Mouse (Mus musculus): Measurements from ENCODE around the gene Vmn1r209.
"Not testable (repeated sequence)": the region's sequence is repeated elsewhere in the genome, so short reads cannot be mapped to it uniquely, and the experiment has no call there.

Gene Vmn1r209

DNA sequence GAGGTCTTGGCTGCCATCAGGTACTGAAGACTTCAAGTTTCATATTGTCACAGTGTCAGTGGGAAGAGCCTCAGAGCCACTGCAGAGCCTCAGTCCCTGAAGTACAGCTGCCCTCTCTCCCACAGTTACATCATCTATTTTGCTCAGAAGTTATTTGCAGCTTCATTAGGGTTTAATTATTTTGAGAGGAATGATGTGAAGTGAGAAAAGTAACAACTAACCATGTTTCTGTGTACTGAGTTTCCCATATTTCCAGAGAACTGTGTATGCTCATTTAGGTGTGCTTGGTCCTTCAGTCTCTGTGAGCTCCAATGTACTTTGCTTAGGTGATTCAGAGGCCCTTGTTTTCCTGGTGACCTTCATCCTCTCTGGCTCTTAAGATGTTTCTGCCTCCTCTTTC, at the start of gene Vmn1r209:
Gene Vmn1r209, minus strand, starts transcription at position 101 of the 400 bp plus-strand sequence.
- not testable (repeated sequence) for DNase-seq

DNA sequence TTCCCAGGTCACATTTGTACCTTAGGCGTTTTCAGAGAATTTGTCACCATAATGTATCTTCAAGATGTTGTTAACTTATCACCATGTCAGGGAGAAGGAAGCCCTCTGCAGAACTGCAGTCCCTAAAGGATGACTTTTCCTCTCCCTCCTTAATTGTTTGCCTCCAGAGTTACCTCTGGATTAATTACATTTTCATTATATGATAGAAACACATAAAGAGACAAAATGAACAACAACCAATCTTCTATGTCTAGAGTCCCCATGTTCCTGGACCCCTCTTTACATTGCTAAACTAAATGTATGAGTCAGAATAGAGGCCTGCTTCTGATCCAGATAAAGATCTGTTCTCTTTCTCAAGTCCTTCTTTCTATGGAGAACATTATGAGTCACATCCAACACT, 48.0 kb upstream of the Vmn1r209 start, which contains the start of gene Vmn1r211:
Gene Vmn1r211, minus strand, starts transcription at position 101 of the 400 bp plus-strand sequence.
- no peak for DNase-seq

- no peak for DNase-seq
Measured at GRCm38 (mm10) chr13:22854760-22855159, 45.3 kb upstream of the Vmn1r209 start.

- DNase-seq: no peak
Measured at GRCm38 (mm10) chr13:22846798-22847197, 37.3 kb upstream of the Vmn1r209 start.

- DNase-seq: not testable (repeated sequence)
Measured at GRCm38 (mm10) chr13:22844304-22844703, 34.8 kb upstream of the Vmn1r209 start.

- no peak for DNase-seq
Measured at GRCm38 (mm10) chr13:22831248-22831647, 21.8 kb upstream of the Vmn1r209 start, which contains the start of gene Vmn1r210. TSS of gene Vmn1r210 (minus strand) at chr13:22831348.

DNA sequence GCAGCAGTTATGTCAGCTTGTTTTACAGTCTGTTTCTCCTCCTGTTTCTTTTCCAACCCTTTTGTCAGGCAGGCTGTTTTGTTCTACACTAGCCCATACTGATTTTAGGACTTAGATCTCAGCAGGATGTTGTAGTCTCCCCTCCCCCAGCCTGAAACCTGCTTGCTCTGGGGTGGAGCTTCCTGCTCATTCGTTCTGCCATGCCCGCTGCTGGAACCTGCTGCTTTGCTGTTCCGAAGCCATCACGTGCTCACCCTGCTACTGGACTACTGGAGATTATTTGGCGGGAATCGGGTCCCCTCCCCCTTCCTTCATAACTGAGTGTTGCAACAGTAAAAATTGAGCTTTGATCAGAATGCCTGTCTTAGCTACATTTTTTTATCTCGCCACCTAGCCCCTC, 19.9 kb upstream of the Vmn1r209 start:
- not testable (repeated sequence) for DNase-seq

DNA sequence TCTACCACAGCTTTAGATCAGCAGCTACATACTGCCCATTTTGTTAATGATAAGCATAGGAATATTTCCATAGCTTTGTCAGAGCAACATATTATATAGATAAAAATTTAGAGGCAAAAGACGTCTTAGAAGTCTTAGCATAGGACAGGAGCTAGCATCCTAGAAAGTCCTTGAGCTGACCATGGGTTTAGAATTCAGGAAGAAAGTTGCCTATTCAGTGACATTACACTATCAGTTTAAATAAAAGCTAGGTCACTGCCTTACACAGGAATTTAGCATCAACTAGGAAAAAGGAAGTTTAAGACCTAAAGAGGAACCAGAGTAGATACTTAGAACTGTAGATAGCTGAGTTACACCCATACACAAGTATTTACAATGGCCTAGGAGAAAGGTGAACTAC, 12.1 kb upstream of the Vmn1r209 start:
- not testable (repeated sequence) for DNase-seq

DNA sequence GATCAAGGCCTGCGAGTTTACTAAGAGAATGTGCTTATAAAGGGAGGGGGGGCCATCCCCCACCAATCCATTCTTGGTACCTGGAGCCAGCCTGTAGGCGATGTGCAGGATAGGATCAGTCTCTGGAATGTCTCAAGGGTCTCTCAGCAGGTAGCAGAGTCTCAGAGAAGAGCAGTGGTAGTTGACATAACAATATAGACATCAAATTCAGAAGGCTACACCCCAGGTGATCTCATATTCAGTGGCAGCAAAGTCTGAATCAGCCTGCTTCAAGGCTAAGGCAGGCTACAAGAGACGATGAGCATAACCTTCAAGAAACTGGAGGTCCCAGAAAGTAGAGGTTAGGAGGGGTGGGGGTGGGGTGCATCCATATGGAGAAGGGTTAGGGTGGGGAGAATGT, 21.4 kb downstream of the Vmn1r209 start:
- DNase-seq: not testable (repeated sequence)

GRCm38 (mm10) chr13:22784159-22784558, 25.3 kb downstream of the Vmn1r209 start:
- not testable (repeated sequence) for DNase-seq

GRCm38 (mm10) chr13:22777300-22777699, 32.2 kb downstream of the Vmn1r209 start, which contains the start of gene Vmn1r208:
TSS of gene Vmn1r208 (minus strand) at chr13:22777400.
- not testable (repeated sequence) for DNase-seq

DNA sequence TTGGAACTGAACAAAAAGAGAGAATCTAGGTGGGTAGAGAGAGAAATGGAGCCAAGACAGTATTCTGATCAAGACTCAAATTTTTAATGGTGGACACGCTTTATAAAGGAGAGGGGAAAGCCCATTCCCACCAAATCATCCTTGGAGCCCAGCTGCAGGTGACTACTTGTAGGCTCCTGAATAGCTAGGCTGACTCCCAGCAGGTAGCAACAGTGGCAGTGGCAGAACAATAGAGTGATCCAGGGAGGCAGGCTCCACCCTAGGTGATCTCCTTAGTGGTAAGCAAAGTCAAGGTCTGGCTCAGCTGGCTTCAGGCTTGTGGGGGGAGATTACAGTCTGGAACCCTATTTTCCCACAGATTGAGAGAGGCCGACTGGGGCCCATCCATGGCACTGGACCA, 37.9 kb downstream of the Vmn1r209 start:
- not testable (repeated sequence) for DNase-seq

Measured in cerebellum, adult 18-20 months (tissue).